Mouse (Mus musculus): ENCODE data around the gene Purb. TPM values are rescaled to one million over a fixed set of nuclear protein-coding genes. Genes with fewer than 3 reads are reported as not detected.

Purb gene
- polyA plus RNA-seq, 1 experiment from 2014 or later = 8.7 TPM

DNA sequence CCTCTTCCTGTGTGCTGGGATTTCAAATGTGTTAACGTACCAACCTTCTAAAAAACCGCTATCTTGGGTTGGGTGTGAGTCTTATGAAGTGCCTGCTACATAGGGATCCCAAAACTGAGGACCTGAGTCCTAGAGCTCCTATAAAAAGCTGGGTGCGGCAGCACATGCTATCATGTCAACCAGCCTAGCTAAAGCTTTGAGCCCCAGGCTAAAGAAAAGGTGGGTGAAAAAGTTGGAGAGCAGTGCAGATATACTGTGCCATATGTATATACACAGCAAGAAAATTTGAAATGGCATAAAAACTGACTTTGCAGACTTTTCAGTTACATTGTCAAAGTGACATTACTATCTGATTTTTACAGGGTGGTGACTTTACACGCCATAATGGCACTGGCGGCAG, 57.0 kb downstream of the Purb start:
- H3K36me3 ChIP-seq (ENCODE audit: control insufficient read depth, insufficient read depth, low read length) = peaks cover 46% of the 10 kb centered on the region
- H3K4me1 ChIP-seq (ENCODE audit: control insufficient read depth, insufficient read depth, low read length) = peaks cover 15% of the 10 kb centered on the region
- no peak for ATAC-seq
- 0 out of 2 replicates have a peak overlapping the region, but pooled peaks have one; percentile 16 for H3K4me2 ChIP-seq (ENCODE audit: low read length)
- H3K4me3 ChIP-seq (ENCODE audit: low read depth, low read length) = no peak overlapping the region
- no peak overlapping the region for H3K27ac ChIP-seq (ENCODE audit: low read depth, low read length)
- H3K27me3 ChIP-seq (replicated peaks; ENCODE audit: control insufficient read depth, insufficient read depth, low read length) = no peaks in the 10 kb centered on the region
- 85% methylated on average over 5 of the region's 5 CpGs for WGBS
- DNase-seq (ENCODE audit: low spot score) = no peak
- H3K9ac ChIP-seq (ENCODE audit: low read length) = no peak overlapping the region
- H3K9me3 ChIP-seq (replicated peaks; ENCODE audit: control insufficient read depth, low read length) = no peaks in the 10 kb centered on the region

Small RNAs within 50 kb of the gene (microRNA-seq; reads per million reads assigned to microRNA genes)
- not detected for gene Gm22123

Other genes starting within 250 kb of the Purb start
- 0.05 TPM in 1 of 2 replicates, not detected in the other for gene Npc1l1, start 245.8 kb downstream of the Purb start, polyA plus RNA-seq (2014; fragmentation: Nextera tagmentation; extraction: Ambion mirVana)
- 84.3 and 91.7 TPM in 2 replicates for gene Ddx56, start 208.1 kb downstream of the Purb start, polyA plus RNA-seq (2014; fragmentation: Nextera tagmentation; extraction: Ambion mirVana)
- 171 and 172 TPM in 2 replicates for gene Tmed4, start 201.0 kb downstream of the Purb start, polyA plus RNA-seq (2014; fragmentation: Nextera tagmentation; extraction: Ambion mirVana)
- 54.8 and 72.0 TPM in 2 replicates for gene Ogdh, start 184.3 kb downstream of the Purb start, polyA plus RNA-seq (2014; fragmentation: Nextera tagmentation; extraction: Ambion mirVana)
- gene Zmiz2, start 86.8 kb downstream of the Purb start, polyA plus RNA-seq (2014; fragmentation: Nextera tagmentation; extraction: Ambion mirVana) = 28.6 and 32.6 TPM in 2 replicates
- gene Ppia, start 60.5 kb downstream of the Purb start, polyA plus RNA-seq (2014; fragmentation: Nextera tagmentation; extraction: Ambion mirVana) = 4,105 and 4,592 TPM in 2 replicates
- gene H2afv, start 31.5 kb downstream of the Purb start, polyA plus RNA-seq (2014; fragmentation: Nextera tagmentation; extraction: Ambion mirVana) = 593 and 826 TPM in 2 replicates
- 0.17 and 0.33 TPM in 2 replicates for gene Myo1g, start 45.0 kb upstream of the Purb start, polyA plus RNA-seq (2014; fragmentation: Nextera tagmentation; extraction: Ambion mirVana)
- gene Ccm2, start 71.0 kb upstream of the Purb start, polyA plus RNA-seq (2014; fragmentation: Nextera tagmentation; extraction: Ambion mirVana) = 94.0 and 94.2 TPM in 2 replicates
- 49.6 and 63.9 TPM in 2 replicates for gene Nacad, start 130.1 kb upstream of the Purb start, polyA plus RNA-seq (2014; fragmentation: Nextera tagmentation; extraction: Ambion mirVana)
- gene Tbrg4, start 150.2 kb upstream of the Purb start, polyA plus RNA-seq (2014; fragmentation: Nextera tagmentation; extraction: Ambion mirVana) = 23.4 and 28.1 TPM in 2 replicates
- gene Wap, start 162.7 kb upstream of the Purb start, polyA plus RNA-seq (2014; fragmentation: Nextera tagmentation; extraction: Ambion mirVana) = not detected in 2 replicates
- 4.0 and 4.2 TPM in 2 replicates for gene Ramp3, start 182.6 kb upstream of the Purb start, polyA plus RNA-seq (2014; fragmentation: Nextera tagmentation; extraction: Ambion mirVana)

All from forebrain, embryonic 14.5 days (tissue).